23 mouse cellular contexts compared by ENCODE assay signal in the genomic region with DNA sequence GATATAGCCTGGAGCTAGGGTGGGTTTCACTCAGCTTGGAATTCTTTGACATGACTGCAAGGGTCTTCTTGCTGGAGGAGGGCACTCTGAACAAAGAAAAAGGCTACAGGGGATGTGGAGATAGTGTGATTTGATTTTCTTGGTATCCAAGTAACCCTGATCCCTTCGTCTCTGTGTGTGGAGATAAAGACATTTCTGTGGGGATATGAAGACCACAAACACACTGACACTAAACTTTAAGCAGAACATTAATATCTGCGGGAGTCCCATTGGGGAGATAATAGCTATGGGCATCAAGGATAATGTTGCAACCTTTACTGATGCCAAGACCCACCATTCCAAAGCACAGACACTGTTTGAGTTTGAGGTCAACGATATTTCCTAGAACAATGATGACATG. TPM values are rescaled to one million over a fixed set of nuclear protein-coding genes. Genes with fewer than 3 reads are reported as not detected.
DNase-seq lines count a peak whose midpoint lies in the region; ATAC-seq and TF ChIP-seq lines count a peak whose summit lies in the region.
"Had no signal": no experiment of that assay in that cellular context is flagged by ENCODE, and none has a peak within 500 bp of the region (broad histone marks: within the 10 kb centered on the region; RNA-seq: fewer than 3 reads in every experiment).

No protein-coding gene starts in this region.

- no peaks in the 10 kb centered on the region for H3K9me3 ChIP-seq in MEL (replicated peaks; ENCODE audit: insufficient read depth, low read length)
- H3K9me3 ChIP-seq: G1E had no signal

- DNase-seq in MEL (ENCODE audit: low read depth, low spot score): peak; percentile 31
- no peak for DNase-seq in kidney, adult 8-10 months
- no peak for DNase-seq in frontal cortex, postnatal 10 days (ENCODE audit: low spot score in 2 of 2)
- DNase-seq: adrenal gland, adult 2 months; adrenal gland, adult 8-10 months; adrenal gland, postnatal 10 days; adrenal gland, postnatal 14 days; adrenal gland, postnatal 25 days; adrenal gland, postnatal 36 days; B cell, adult 2 months; cerebellum, adult 11 months; cerebellum, adult 11-12 months; cerebellum, adult 18-20 months; cerebellum, adult 2 months; cerebellum, adult 8-10 months had no signal

- no peak overlapping the region for H3K4me3 ChIP-seq in MEL (ENCODE audit: control insufficient read depth in 1 of 2, insufficient read depth in 1 of 2, low read depth in 2 of 2, low read length in 2 of 2)

- no peak overlapping the region for H3K9ac ChIP-seq in MEL (ENCODE audit: control insufficient read depth, low read depth, low read length, poor library complexity, severe bottlenecking)

- TF ChIP-seq POLR2A in MEL (IDR thresholded peaks at IDR 0.05; ENCODE audit: control insufficient read depth in 1 of 2, insufficient read depth in 1 of 2, low read depth in 1 of 2, low read length in 2 of 2, poor library complexity in 1 of 2): no peak

- ATAC-seq in megakaryocyte progenitor cell, adult 5-6 weeks (replicated peaks; ENCODE audit: poor library complexity): peak; percentile 44
- 0 out of 2 replicates have a peak, but pooled peaks have one; percentile 52 for ATAC-seq in megakaryocyte-erythroid progenitor cell, adult 5-6 weeks (replicated peaks; ENCODE audit: low FRiP score, low TSS enrichment, poor library complexity, severe bottlenecking)
- no peak for ATAC-seq in cerebellum, adult (ENCODE audit: insufficient number of reproducible peaks, low FRiP score, low TSS enrichment)
- ATAC-seq: activated CD4-positive, CD25-positive, alpha-beta regulatory T cell, adult 4 months; CD4-positive, CD25-positive, alpha-beta regulatory T cell, adult 4 months; Patski had no signal

- no peaks in the 10 kb centered on the region; a peak in 1 of 4 replicates for H3K4me1 ChIP-seq in MEL (ENCODE audit: control insufficient read depth in 1 of 2, insufficient read depth in 2 of 2, low read length in 2 of 2)

- TF ChIP-seq EP300 in MEL (IDR thresholded peaks at IDR 0.05; ENCODE audit: low read depth in 1 of 2, low read length in 2 of 2): peak; percentile 29 to 60; a peak in 3 of 4 replicates

- H3K79me2 ChIP-seq in MEL (ENCODE audit: control insufficient read depth, insufficient read depth, low read length, poor library complexity): no peaks in the 10 kb centered on the region

- H3K36me3 ChIP-seq in MEL (ENCODE audit: control insufficient read depth in 1 of 2, insufficient read depth in 2 of 2, low read length in 2 of 2): peaks cover 0 to 5% of the 10 kb centered on the region in 2 experiments; a peak in 2 of 4 replicates
- H3K36me3 ChIP-seq: G1E had no signal

- no peak for TF ChIP-seq CTCF in MEL (IDR thresholded peaks at IDR 0.05 in 2 of 3, conservative IDR thresholded peaks at IDR 0.05 in 1 of 3; ENCODE audit: control insufficient read depth in 1 of 3, insufficient read depth in 1 of 3, low read depth in 2 of 3, low read length in 3 of 3, poor library complexity in 1 of 3, severe bottlenecking in 1 of 3)

- no peak for TF ChIP-seq RAD21 in MEL (IDR thresholded peaks at IDR 0.05; ENCODE audit: low read depth, low read length)

- no peak overlapping the region for H3K27ac ChIP-seq in MEL (ENCODE audit: control insufficient read depth, low read depth, low read length)

- H3K27me3 ChIP-seq in MEL (ENCODE audit: control insufficient read depth in 1 of 2, insufficient read depth in 2 of 2, low read length in 2 of 2): no peaks in the 10 kb centered on the region
- H3K27me3 ChIP-seq: CH12.LX, Patski had no signal

TF ChIP-seq in MEL, 35 proteins besides CTCF, POLR2A, EP300 and RAD21:
- TF ChIP-seq MYC (IDR thresholded peaks at IDR 0.05; ENCODE audit: low read depth, low read length) (no peak), USF1 (IDR thresholded peaks at IDR 0.05; ENCODE audit: low read depth, low read length) (no peak), POLR2AphosphoS5 (IDR thresholded peaks at IDR 0.05; ENCODE audit: borderline replicate concordance, low read depth, low read length) (no peak), KAT2A (conservative IDR thresholded peaks at IDR 0.05; ENCODE audit: low read depth, low read length) (no peak), RCOR1 (IDR thresholded peaks at IDR 0.05; ENCODE audit: low read depth, low read length) (peak; percentile 75), ZNF384 (IDR thresholded peaks at IDR 0.05; ENCODE audit: low read depth, low read length) (no peak), SMC3 (IDR thresholded peaks at IDR 0.05; ENCODE audit: low read depth, low read length) (no peak), SIN3A (IDR thresholded peaks at IDR 0.05; ENCODE audit: low read length) (no peak), NELFE (IDR thresholded peaks at IDR 0.05; ENCODE audit: low read depth, low read length) (no peak), TAL1 (IDR thresholded peaks at IDR 0.05; ENCODE audit: low read length) (peak; percentile 50), CHD1 (IDR thresholded peaks at IDR 0.05; ENCODE audit: low read depth, low read length) (no peak)

RNA-seq across cellular contexts. Expression of a gene that starts 49.7 kb away (rescaled TPM):
- 1.1 and 1.7 TPM in 2 replicates for total RNA-seq in MEL (2012; rRNA removed)
- 10 to 100 TPM in 1 of 2 experiments, 1 to 10 TPM in 1; 1.8 to 62.0 TPM for polyA plus RNA-seq in MEL (2012; ENCODE audit: insufficient read depth in 1 of 2, insufficient read length in 2 of 2, low read depth in 1 of 2, low replicate concordance in 2 of 2, missing spikeins in 1 of 2)
- 4.8 and 6.1 TPM in 2 replicates for total RNA-seq in megakaryocyte progenitor cell, adult 5-6 weeks (2015)
- 3.1 and 5.1 TPM in 2 replicates for total RNA-seq in megakaryocyte progenitor cell, adult 5-6 weeks (2017)
- 5.1 and 13.6 TPM in 2 replicates for total RNA-seq in megakaryocyte-erythroid progenitor cell, adult 5-6 weeks (2014; fragmentation: Nextera tagmentation)
- 3.4 and 4.0 TPM in 2 replicates for total RNA-seq in megakaryocyte-erythroid progenitor cell, adult 5-6 weeks (2017)
